Mouse (Mus musculus): ENCODE results near the gene Cyp46a1. TPM values are rescaled to one million over a fixed set of nuclear protein-coding genes. Genes with fewer than 3 reads are reported as not detected.
A peak's percentile ranks its signal among the peaks of the same experiment; 100 is the strongest.

Gene Cyp46a1
- total RNA-seq, 2 experiments from 2014 or later: 1.9 to 2.4 TPM

DNA sequence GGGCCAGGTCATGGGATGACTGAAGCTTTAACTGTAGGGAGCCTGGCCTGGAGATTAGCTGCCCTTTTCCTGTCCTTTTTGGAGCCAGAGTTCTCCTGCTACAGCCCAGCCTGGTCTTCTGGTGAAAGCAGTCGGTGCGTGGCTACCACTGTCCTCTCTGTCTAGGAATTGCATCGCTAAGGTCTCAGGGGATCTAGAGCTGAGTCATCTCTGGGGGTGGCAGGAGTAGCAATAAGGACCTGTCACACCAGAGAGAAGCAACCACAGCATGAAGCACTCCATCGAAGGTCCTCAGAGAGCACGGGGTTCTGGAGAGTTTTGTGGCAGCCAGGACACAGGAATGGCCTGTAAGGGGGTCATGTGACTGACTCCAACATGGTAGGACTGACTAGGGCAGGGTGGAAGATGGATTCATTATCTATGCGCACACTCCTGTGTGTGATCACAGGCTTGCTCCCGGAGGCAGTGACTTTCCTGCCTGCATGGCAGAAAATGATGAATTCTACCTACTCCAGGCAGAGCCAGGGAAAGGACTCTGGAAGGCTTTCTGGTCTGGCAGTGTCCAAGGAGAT lies 23.6 kb upstream of the Cyp46a1 start:
- DNase-seq (ENCODE audit: low spot score in 2 of 2): no peak

DNA sequence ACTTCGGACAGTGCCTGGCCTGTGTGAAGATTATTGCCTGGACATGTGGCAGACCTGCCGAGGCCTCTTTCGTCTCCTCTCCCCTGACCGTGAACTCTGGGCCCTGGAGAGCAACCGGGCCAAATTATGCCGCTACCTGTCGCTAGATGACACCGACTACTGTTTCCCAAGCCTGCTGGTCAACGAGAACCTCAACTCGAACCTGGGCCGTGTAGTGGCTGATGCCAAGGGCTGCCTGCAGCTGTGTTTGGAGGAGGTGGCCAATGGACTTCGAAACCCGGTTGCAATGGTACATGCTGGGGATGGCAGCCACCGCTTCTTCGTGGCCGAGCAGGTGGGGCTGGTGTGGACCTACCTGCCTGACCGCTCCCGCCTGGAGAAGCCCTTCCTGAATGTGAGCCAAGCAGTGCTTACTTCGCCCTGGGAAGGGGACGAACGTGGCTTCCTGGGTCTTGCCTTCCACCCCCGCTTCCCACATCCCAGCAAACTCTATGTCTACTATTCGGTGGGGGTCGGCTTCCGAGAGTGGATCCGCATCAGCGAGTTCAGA lies 22.4 kb upstream of the Cyp46a1 start:
- no peak for DNase-seq (ENCODE audit: low spot score in 2 of 2)

- no peak for DNase-seq (ENCODE audit: low spot score in 2 of 2)
These were observed 21.7 kb upstream of the Cyp46a1 start for GRCm38 (mm10) chr12:108312432-108312851.

GRCm38 (mm10) chr12:108313244-108313772 lies 20.9 kb upstream of the Cyp46a1 start:
- DNase-seq (ENCODE audit: low spot score in 2 of 2): no peak

DNA sequence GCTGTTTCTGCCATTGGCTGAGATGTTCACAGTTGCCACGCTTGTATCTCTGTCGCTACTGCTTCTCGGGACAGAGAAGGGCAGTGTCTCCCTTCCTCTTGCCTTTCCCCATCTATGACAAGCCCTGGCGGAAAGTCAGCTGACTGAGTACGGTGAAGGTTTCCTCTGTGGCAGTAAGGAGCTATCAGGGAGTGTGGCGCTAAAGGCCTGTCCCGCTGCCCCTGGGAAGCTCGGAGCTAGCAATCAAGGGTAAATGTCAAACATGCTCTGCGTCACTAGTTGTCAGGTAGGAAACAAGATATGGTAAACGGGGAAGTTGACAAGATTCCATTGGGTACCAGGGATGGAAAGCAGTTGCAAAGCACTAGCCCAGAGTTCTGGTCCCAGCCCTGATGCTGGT lies 18.4 kb upstream of the Cyp46a1 start:
- no peak for DNase-seq (ENCODE audit: low spot score in 2 of 2)

DNA sequence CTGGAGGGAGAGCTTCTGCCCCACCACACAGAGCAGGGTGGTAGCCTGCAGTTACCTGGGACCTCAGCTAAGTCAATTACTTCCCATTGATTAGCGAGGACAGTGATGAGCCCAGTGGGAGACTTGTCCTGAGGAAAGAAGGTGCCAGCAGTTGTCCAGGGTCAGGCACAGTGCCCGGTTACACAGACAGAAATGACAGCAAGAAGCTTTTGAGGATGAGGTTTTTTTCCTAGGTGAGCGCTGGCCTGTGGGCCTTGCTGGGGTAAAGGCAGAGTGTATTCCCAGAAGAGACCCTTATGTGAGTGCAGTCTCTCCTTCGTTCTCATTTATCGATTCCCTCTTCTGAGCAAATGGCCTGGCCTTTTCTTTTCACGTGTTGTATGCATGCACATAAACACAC lies 17.5 kb upstream of the Cyp46a1 start:
- DNase-seq (ENCODE audit: low spot score in 2 of 2): no peak

DNA sequence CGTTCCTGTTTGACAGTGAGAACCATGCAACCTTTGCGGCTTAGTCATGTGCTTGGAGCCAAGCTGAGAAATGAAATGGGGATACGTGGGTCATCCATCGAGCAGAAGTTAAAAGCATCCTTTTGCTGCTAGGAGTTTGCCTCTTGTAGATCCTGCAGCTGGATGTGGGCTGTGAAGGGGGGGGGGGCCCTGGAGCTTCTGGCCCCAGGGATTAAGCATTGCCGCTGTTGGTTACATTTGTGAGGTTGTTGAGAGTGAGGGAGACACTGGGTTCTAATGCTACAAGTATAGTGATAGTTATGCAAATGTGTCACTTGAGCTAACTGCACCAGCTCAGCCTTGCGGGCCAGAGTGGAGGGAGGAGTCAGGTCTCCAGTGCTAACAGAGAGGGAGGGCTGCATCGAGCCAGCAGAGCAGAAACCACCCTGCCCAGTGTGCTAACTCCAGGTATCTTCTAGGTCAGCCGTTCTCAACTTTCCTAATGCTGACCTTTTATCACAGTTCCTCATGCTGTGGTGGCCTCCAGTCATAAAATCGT lies 16.9 kb upstream of the Cyp46a1 start:
- no peak for DNase-seq (ENCODE audit: low spot score in 2 of 2)

DNA sequence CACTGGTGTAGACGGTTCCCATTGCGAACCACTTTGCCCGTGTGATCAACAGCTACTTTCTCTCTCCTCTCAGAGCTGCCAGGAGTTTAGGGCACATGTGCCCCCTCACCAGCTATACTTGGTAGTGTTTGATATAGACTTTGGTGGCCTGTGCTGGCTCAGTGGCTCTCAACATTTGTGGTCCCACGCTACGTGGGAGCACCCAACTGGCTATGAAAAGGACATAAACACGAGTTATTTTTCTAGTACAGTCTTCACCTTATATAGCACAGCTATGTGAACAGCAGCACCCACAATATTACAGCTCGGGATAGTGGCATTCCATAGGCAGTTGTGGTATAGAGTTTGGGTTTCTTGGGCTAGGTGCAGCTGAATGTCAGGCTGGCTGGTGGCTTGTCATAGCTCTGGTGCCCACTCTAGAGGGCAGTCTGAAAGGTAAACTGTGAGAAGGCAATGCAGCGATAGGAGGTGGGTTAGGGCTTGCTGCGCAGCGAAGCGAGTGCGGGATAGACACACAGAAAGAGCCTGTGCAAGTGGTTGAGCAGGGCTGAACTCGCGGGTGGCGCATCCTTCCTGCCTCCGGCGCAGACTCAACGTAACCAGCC lies 16.3 kb upstream of the Cyp46a1 start:
- no peak for DNase-seq (ENCODE audit: low spot score in 2 of 2)

DNA sequence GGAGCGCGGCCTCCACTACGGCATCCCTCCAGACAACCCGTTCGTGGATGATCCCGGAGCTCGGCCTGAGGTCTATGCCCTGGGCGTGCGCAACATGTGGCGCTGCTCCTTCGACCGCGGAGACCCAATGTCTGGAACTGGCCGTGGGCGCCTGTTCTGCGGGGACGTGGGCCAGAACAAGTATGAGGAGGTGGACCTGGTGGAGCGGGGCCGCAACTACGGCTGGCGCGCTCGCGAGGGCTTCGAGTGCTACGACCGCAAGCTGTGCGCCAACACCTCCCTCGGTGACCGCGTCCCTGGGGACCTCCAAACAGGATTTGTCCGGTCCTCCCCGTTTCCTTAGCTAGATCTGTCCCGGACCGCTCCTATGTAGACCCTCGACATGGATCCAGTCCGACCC lies 15.7 kb upstream of the Cyp46a1 start:
- no peak for DNase-seq (ENCODE audit: low spot score in 2 of 2)

- no peak for DNase-seq (ENCODE audit: low spot score in 2 of 2)
These were observed 14.1 kb upstream of the Cyp46a1 start for GRCm38 (mm10) chr12:108320096-108320495.

- DNase-seq (ENCODE audit: low spot score in 2 of 2): no peak
These were observed 7.8 kb upstream of the Cyp46a1 start for GRCm38 (mm10) chr12:108326401-108326800.

- DNase-seq (ENCODE audit: low spot score in 2 of 2): no peak
These were observed 6.2 kb upstream of the Cyp46a1 start for GRCm38 (mm10) chr12:108327889-108328491.

DNA sequence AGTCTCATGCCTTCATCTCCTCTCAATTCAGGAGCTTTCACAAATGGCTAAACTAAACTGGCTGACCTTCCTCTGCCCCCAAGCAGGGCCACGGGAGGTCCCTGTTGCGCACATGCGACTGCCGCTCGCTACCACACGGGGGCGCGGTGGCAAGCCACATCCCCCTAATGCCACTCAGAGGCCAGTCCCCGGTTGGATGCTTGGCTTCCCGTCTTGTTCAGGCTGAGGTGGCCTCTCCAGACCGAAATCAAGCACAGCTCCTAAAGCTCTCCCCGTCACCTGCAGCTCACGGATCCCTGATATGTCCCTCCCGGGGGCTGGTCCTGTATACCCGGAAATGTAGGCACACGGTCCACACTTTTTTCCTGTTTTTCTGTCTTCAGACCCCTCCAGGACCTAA lies 1.1 kb upstream of the Cyp46a1 start:
- DNase-seq (ENCODE audit: low spot score in 2 of 2): peak; percentile 75 to 87

GRCm38 (mm10) chr12:108333481-108333882 lies 699 bp upstream of the Cyp46a1 start:
- DNase-seq (ENCODE audit: low spot score in 2 of 2): peak in 1 of 2 experiments; percentile 29

DNA sequence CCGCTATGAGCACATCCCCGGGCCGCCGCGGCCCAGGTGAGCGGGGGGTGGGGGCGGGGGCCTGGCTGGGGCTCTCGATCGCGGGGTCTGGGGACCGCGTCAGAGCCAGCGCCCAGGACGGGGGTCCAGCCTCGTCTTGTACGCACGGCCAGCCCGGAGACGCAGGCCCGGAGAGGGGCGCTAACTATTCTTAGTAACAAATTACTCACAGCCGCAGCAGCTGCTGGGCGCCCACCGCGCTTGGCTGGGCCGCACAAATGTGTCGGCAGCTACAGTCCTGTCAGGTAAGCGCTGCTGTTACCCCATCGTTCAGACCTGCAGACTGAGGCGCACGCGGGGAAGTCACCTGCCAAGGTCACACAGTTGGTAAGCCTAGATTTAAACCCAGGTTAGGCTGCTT lies 348 bp downstream of the Cyp46a1 start:
- DNase-seq (ENCODE audit: low spot score in 2 of 2): no peak

- DNase-seq (ENCODE audit: low spot score in 2 of 2): no peak
These were observed 4.5 kb downstream of the Cyp46a1 start for GRCm38 (mm10) chr12:108338572-108339190.

DNA sequence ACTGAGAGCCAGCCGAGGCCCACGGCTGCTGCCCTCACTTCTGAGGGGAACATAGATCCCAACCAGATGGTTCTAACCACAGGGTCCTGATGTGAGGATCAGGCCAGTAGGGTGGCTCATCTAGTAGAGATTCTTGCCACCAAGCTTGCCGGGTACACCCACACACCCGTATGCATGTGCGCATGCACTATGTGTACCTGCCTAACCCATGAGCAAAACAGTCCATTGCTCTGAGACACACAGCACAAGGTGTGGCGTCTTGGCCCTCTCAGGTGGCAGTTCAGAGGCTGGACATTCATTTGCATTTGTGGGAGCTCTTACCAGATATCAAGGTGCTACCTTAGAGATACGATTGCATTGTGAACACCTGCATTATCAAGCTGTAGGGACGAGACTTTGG lies 14.0 kb downstream of the Cyp46a1 start:
- DNase-seq (ENCODE audit: low spot score in 2 of 2): no peak

DNA sequence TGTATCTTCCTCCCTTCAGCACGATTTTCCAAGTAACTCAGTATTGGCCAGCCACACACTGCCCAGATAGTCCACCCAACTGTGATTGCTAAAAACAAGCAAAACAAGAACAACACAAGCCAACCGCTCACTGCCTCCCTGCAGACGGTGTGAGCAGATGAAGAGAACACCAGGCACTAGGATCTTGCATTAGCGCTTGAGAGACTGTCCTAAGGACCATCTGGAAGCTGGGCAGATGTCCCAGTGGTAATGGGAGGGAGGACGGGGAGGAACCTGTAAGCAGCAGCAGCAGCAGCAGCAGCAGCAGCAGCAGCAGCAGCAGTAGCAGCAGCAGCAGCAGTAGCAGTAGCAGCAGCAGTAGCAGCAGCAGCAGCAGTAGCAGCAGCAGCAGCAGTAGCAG lies 14.8 kb downstream of the Cyp46a1 start:
- no peak for DNase-seq (ENCODE audit: low spot score in 2 of 2)

DNA sequence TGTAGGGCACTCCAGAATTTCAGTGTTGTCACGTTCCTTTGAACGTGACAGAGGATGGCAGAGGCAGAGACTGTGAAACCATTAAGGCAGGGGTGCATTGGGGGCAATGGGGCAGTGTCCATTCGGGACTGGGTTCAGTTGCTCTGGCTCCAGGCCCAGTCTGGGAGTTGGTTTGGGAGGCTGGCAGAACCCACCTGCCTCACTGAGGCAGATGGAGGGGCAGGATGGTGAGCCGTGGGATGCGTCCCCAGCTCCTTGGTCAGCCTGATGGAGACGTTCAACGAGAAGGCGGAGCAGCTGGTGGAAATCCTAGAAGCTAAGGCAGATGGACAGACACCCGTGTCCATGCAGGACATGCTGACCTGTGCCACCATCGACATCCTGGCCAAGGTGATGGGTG lies 16.8 kb downstream of the Cyp46a1 start:
- no peak for DNase-seq (ENCODE audit: low spot score in 2 of 2)

DNA sequence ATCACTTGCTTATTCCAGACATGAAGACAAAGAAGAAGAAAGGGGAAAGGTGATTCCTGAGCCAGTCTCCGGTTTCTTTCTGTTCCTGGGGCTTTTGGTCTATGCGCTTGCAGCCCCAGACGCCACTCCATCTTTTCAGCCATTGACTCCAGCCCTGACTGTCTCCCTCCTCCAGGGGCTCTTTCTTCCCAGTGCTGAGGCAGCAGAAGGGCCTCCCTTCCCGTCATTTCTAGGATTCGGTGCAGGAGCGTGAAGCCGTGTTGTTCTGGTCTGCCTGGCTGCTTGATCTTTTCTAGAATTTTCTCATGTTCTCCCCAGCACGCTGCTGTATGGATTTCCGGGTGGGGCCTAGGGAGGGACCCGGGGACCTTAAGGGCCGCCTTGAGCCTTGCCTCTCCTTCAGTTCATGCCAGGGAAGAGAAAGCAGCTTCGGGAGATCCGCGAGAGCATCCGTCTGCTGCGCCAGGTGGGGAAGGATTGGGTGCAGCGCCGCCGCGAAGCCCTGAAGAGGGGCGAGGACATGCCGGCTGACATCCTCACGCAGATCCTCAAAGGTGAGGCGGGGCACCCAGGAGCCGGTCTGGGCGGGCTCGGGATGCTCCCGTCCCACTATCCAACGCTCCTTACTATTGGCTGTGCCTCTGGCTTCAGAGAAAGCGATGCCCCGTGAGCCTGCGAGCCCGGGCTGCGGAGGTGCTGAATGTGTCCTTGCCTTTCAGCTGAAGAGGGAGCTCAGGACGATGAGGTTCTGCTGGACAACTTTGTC lies 18.4 kb downstream of the Cyp46a1 start:
- DNase-seq (ENCODE audit: low spot score in 2 of 2): no peak

DNA sequence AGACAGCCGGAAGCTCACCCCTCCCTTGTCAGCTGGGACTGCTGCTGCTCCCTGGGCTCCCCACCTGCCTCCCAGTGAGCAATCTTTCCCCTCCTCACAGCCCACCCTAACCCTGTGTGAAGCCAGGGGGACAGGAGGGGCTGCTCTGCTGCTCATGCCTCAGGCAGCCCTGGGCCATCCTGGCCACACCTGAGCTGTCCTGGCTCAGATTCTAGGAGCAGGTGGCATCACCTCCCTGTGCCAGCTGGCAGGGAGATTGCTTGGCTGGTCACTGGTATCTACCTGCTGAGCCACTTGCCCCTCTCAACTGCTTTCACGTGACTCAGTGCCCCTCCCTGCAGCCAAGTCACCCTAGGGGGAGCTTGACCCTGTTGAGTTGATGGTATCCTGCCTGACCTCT lies 20.1 kb downstream of the Cyp46a1 start:
- DNase-seq (ENCODE audit: low spot score in 2 of 2): no peak

Data from gastrocnemius, postnatal 4 days (tissue).